Mouse (Mus musculus) heart, embryonic 13.5 days (tissue): ENCODE measurements around the gene AI854703. TPM values are rescaled to one million over a fixed set of nuclear protein-coding genes. Genes with fewer than 3 reads are reported as not detected.

Source experiments
- ATAC-seq: fragments of 200-750 bp; cut with Nextera tagmentation; 2 replicates; pipeline ENCODE4 v1.8.0; 2017; ENCODE audit warnings: moderate TSS enrichment; ENCODE audit not compliant: insufficient number of reproducible peaks, low FRiP score, low TSS enrichment; ENCODE audit errors: extremely low read depth
- H3K27ac ChIP-seq: fragments of 300-500 bp; sonication (generic); replicated peaks from 2 replicates; pipeline ENCODE4 v1.5.1; 2015; ENCODE audit warnings: moderate library complexity, mild to moderate bottlenecking, inconsistent platforms
- H3K27me3 ChIP-seq: fragments of 300-500 bp; sonication (generic); replicated peaks from 2 replicates; pipeline ENCODE4 v1.6.1; 2015; ENCODE audit warnings: mild to moderate bottlenecking, inconsistent platforms
- H3K36me3 ChIP-seq: fragments of 300-500 bp; sonication (generic); 2 replicates; pipeline ENCODE4 v1.6.1; 2015; ENCODE audit warnings: mild to moderate bottlenecking, inconsistent platforms
- H3K4me1 ChIP-seq: fragments of 300-500 bp; sonication (generic); 2 replicates; pipeline ENCODE4 v1.6.1; 2015; ENCODE audit warnings: inconsistent platforms
- H3K4me2 ChIP-seq: fragments of 300-500 bp; sonication (generic); 2 replicates; pipeline ENCODE4 v1.6.1; 2015; ENCODE audit warnings: inconsistent platforms, mild to moderate bottlenecking, moderate library complexity
- H3K4me3 ChIP-seq: fragments of 300-500 bp; sonication (generic); 2 replicates; pipeline ENCODE4 v1.5.1; 2015; ENCODE audit warnings: moderate library complexity, mild to moderate bottlenecking, inconsistent platforms
- H3K9ac ChIP-seq: fragments of 300-500 bp; sonication (generic); 2 replicates; pipeline ENCODE4 v1.6.1; 2015; ENCODE audit warnings: inconsistent platforms, mild to moderate bottlenecking, moderate library complexity
- H3K9me3 ChIP-seq: fragments of 300-500 bp; sonication (generic); 2 replicates; pipeline ENCODE4 v1.6.1; 2016; ENCODE audit warnings: inconsistent platforms
- WGBS: fragments of 180-500 bp; shearing (Covaris S2); methylation state at CpG from one replicate; pipeline ENCODE4 v1.1.7; 2015; ENCODE audit warnings: mixed read lengths; 5-methylcytosine and 5-hydroxymethylcytosine counted together
- polyA plus RNA-seq: library from polyadenylated mRNA; unstranded; fragments of >200 nt; fragmentation: Nextera tagmentation; extraction: Ambion mirVana; gene quantifications from 2 replicates; pipeline ENCODE4 v1.2.1, GENCODE M21; 2015

The AI854703 gene
- polyA plus RNA-seq, 1 experiment from 2014 or later: 1.2 TPM

DNA sequence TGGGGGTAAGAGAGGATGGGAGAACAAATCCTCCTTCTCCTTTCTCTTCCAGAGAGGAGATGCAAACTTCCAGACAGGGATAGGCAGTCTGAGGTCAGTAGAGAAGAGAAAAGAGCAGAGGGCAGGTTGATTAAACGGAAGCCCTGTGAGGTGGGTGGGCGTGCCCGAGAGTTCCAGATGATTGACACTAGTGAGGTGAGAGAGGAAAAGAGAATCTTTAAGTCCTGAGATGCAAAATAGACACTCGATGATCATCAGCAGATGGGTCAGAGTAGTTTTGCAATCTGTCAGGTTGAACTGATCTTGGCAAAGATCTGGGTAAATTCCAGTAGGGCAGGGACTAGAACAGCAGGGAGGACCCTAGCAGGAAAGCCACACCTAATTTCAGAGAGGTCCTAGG is 38.2 kb downstream of the AI854703 start:
- ATAC-seq: no peak
- no peaks in the 10 kb centered on the region for H3K27me3 ChIP-seq
- no peak overlapping the region for H3K4me2 ChIP-seq
- WGBS: 74% methylated on average over 4 of the region's 4 CpGs
- H3K9ac ChIP-seq: no peak overlapping the region
- no peak overlapping the region for H3K4me3 ChIP-seq
- no peaks in the 10 kb centered on the region for H3K9me3 ChIP-seq
- no peak overlapping the region for H3K27ac ChIP-seq
- H3K36me3 ChIP-seq: no peaks in the 10 kb centered on the region
- H3K4me1 ChIP-seq: no peaks in the 10 kb centered on the region

DNA sequence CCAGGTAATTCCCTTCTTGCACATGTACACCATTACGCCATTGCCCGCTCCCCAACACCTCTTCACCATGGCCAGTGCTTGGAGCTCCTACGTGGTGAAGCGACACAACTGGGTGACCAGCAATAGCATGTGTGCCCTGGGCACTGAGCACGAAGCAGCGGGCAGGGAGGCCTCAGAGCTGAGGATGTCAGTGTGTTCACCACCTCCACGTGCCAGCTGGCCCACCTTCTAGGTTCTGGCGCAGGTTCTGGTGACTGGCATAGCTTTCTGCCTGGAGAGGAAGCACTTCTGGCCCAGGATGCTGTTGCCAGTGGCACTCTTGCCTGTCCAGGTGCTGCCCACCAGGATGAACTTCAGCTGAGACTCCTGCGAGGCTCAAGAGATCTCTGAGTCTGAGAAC is 38.9 kb downstream of the AI854703 start:
- no peaks in the 10 kb centered on the region for H3K4me1 ChIP-seq
- H3K4me3 ChIP-seq: no peak overlapping the region
- 80% methylated on average over 9 of the region's 9 CpGs for WGBS
- no peak overlapping the region for H3K4me2 ChIP-seq
- no peaks in the 10 kb centered on the region for H3K36me3 ChIP-seq
- no peaks in the 10 kb centered on the region for H3K27me3 ChIP-seq
- no peak for ATAC-seq
- H3K9ac ChIP-seq: no peak overlapping the region
- no peak overlapping the region for H3K27ac ChIP-seq
- H3K9me3 ChIP-seq: no peaks in the 10 kb centered on the region

GRCm38 (mm10) chr6:48666159-48666586 is 39.6 kb downstream of the AI854703 start:
- Histone ChIP-seq H3K27ac (no peak overlapping the region), H3K9ac (no peak overlapping the region), H3K27me3 (no peaks in the 10 kb centered on the region), H3K4me2 (no peak overlapping the region), H3K9me3 (no peaks in the 10 kb centered on the region), H3K36me3 (no peaks in the 10 kb centered on the region), H3K4me3 (no peak overlapping the region), H3K4me1 (no peaks in the 10 kb centered on the region)
- 54% methylated on average over 7 of the region's 7 CpGs for WGBS
- ATAC-seq: no peak

DNA sequence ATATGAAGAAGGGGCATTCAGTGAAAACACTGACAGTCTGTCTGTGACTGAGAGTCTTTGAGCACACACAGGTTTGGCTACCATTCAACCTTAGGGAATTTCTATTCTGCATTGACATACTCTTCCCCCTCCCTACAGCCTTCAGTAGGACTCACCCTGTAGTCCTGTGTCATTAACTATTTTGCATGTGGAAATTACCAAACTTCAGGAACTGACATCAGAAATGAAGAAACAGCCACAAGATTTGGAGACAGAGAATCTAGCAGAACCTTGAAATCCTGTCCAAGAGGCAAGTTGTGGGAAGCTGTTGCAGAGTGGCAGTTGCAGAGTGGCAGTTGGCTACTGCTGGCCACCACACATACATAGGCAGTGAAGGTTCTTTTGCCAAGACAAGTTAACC is 41.5 kb downstream of the AI854703 start:
- Histone ChIP-seq H3K4me2 (no peak overlapping the region), H3K4me3 (no peak overlapping the region)

DNA sequence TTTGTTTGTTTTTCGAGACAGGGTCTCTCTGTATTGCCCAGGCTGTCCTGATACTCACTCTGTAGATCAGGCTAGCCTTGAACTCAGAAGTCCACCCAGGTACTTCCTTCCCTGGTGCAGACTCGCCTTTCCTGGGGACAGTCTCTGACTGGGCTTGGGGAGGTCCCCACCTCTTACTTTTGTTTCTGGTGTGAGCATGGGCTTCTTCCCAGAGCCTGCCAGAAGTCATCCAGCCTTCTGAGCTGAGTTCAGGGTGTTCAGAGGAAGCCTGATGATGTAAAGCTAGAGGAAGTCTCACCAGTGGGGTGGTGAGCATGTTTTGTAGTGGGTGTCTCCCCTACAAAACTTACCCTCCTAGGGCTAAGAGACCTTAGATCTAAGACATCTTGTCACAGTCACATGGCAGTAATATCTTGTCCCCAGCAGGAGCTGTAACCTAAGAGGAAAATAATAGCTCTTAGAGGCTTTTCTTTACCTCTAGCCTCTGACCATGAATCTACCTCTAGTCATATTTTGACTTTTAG is 42.9 kb downstream of the AI854703 start:
- Histone ChIP-seq H3K27ac (no peak overlapping the region), H3K27me3 (no peaks in the 10 kb centered on the region), H3K4me2 (no peak overlapping the region), H3K36me3 (no peaks in the 10 kb centered on the region), H3K9me3 (no peaks in the 10 kb centered on the region), H3K4me1 (no peaks in the 10 kb centered on the region), H3K9ac (no peak overlapping the region), H3K4me3 (no peak overlapping the region)
- whole genome bisulfite sequencing: 53% methylated on average over 2 of the region's 2 CpGs
- no peak for ATAC-seq

More for the DNA sequence above, 41.5 kb downstream of the AI854703 start:
- Histone ChIP-seq H3K27ac (no peak overlapping the region), H3K9ac (no peak overlapping the region), H3K4me1 (no peaks in the 10 kb centered on the region), H3K9me3 (no peaks in the 10 kb centered on the region), H3K36me3 (no peaks in the 10 kb centered on the region), H3K27me3 (no peaks in the 10 kb centered on the region)
- no peak for ATAC-seq

DNA sequence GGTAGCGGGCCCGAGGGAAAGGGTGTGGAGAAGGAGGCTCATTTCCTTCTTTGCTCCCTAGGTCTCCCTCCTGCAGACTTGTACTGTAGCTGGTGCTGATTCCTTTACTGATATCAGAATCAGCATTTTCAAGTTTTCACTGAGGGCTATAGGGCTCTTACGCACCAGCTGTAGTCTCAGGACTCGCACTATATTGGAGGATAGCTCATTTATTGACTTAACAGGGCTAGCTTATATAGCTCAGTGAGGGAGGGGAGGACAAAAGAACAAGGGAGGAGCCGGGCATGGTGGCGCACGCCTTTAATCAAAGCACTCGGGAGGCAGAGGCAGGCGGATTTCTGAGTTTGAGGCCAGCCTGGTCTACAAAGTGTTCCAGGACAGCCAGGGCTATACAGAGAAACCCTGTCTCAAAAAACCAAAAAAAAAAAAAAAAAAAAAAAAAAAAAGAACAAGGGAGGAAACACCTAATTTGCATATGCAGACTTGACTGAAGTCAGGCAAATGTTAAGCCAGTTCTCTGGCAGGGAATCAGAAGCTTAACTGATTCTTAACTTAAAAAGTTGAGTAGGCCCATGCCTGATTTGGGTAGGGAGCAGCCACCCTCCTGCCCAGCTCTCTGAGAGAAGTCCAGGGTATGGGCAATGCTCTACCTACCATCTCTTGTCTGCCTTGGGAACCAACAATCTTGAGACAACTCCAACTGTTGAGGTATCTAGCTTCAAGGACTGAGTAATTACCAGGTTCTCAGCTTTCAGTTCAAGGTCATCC is 47.9 kb downstream of the AI854703 start:
- H3K9me3 ChIP-seq: no peaks in the 10 kb centered on the region
- peaks cover 5% of the 10 kb centered on the region; the same call in 1 of the 2 replicates for H3K4me1 ChIP-seq
- no peak overlapping the region for H3K27ac ChIP-seq
- H3K27me3 ChIP-seq: no peaks in the 10 kb centered on the region
- WGBS: 93% methylated on average over 9 of the region's 9 CpGs
- no peak overlapping the region for H3K4me3 ChIP-seq
- H3K4me2 ChIP-seq: no peak overlapping the region
- ATAC-seq: no peak
- H3K9ac ChIP-seq: no peak overlapping the region
- H3K36me3 ChIP-seq: no peaks in the 10 kb centered on the region

DNA sequence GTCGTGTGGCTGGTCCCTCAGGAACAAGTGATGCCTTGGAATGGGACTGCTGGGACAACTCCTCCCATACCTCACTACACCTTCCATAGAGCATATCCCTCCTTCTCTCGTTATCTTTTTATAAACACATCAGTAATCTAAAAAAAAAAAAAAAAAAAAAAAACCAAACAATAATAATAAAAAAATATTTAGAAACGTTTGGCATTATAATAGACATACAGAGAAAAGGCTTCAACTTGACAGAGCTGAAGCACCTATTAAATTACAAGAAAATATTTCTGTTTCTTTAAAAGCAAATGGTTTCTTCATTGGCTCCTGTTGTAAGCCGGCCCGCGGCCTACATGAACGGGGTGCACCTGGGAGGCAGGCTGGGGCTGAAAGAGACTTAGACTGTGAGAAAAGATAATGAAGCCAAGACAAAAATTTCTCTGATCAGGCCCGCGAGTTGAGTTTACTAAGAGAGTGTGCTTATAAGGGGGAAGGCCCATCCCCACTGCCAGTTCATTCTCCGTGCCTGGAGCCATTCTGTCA is 48.9 kb downstream of the AI854703 start:
- ATAC-seq: no peak
- Histone ChIP-seq H3K4me2 (peak overlapping the region; percentile 66), H3K27ac (peak overlapping the region; percentile 56; the same call in 1 of the 2 replicates), H3K9ac (peak overlapping the region; percentile 72), H3K4me3 (peak overlapping the region; percentile 46), H3K4me1 (peaks cover 5% of the 10 kb centered on the region; the same call in 1 of the 2 replicates), H3K9me3 (no peaks in the 10 kb centered on the region), H3K36me3 (no peaks in the 10 kb centered on the region; the same call in 1 of the 2 replicates), H3K27me3 (no peaks in the 10 kb centered on the region)
- 42% methylated on average over 10 of the region's 10 CpGs for WGBS

- ATAC-seq: no peak
- Histone ChIP-seq H3K4me1 (peaks cover 5% of the 10 kb centered on the region; the same call in 1 of the 2 replicates), H3K4me3 (peak within 1 kb of the TSS; percentile 46), H3K36me3 (no peaks in the 10 kb centered on the region; the same call in 1 of the 2 replicates), H3K27me3 (no peaks in the 10 kb centered on the region), H3K4me2 (peak within 1 kb of the TSS; percentile 66), H3K9me3 (no peaks in the 10 kb centered on the region), H3K27ac (peak within 1 kb of the TSS; percentile 56), H3K9ac (peak within 1 kb of the TSS; percentile 72)
- 26% methylated on average over 13 of the region's 13 CpGs for WGBS
These were observed 49.6 kb downstream of the AI854703 start, which contains the start of gene Gimap9 for GRCm38 (mm10) chr6:48675931-48676859. TSS of gene Gimap9 (plus strand) at chr6:48676129.

- no peak overlapping the region for H3K27ac ChIP-seq
- peaks cover 5% of the 10 kb centered on the region; the same call in 1 of the 2 replicates for H3K4me1 ChIP-seq
- peak overlapping the region; percentile 66 for H3K4me2 ChIP-seq
- ATAC-seq: no peak
- 76% methylated on average over 5 of the region's 5 CpGs for WGBS
- H3K9ac ChIP-seq: peak overlapping the region; percentile 72
- H3K4me3 ChIP-seq: peak overlapping the region; percentile 46
- H3K27me3 ChIP-seq: no peaks in the 10 kb centered on the region
- H3K9me3 ChIP-seq: no peaks in the 10 kb centered on the region
- H3K36me3 ChIP-seq: no peaks in the 10 kb centered on the region; the same call in 1 of the 2 replicates
These were observed 50.4 kb downstream of the AI854703 start for GRCm38 (mm10) chr6:48676860-48677415.

DNA sequence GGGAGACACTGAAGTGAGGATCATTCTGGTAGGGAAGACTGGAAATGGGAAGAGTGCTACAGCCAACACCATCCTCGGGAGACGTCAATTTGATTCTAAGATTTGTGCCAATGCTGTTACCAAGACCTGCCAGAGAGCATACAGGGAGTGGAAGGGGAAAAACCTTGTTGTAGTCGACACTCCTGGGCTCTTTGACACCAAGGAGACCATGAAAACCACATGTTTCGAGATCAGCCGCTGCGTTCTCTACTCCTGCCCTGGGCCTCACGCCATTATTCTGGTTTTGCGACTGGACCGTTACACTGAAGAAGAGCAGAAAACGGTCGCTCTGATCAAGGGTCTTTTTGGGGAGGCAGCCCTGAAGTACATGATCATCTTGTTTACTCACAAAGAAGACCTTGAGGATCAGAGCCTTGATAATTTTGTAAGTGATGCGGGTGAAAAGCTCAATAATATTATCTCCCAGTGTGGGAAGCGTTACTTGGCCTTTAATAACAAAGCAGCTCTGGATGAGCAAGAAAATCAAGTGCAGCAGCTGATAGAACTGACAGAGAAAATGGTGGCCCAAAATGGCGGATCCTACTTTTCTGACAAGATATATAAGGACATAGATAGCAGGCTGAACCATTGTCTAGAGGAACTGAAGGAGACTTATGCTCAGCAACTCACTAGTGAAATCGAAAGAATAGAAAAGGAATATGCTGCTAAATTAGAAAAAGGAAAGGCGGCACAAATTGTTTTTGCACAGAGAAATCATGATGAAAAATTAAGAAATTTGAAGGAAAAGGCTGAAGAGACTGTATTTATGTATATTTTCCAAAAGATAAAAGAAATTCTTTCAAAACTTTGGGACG is 51.2 kb downstream of the AI854703 start:
- 86% methylated on average over 17 of the region's 17 CpGs for WGBS
- H3K36me3 ChIP-seq: no peaks in the 10 kb centered on the region; the same call in 1 of the 2 replicates
- 0 out of 2 replicates have a peak overlapping the region, but pooled peaks have one; percentile 66 for H3K4me2 ChIP-seq
- no peak overlapping the region for H3K4me3 ChIP-seq
- no peak for ATAC-seq
- no peak overlapping the region for H3K9ac ChIP-seq
- peaks cover 5% of the 10 kb centered on the region; the same call in 1 of the 2 replicates for H3K4me1 ChIP-seq
- H3K9me3 ChIP-seq: no peaks in the 10 kb centered on the region
- no peaks in the 10 kb centered on the region for H3K27me3 ChIP-seq
- no peak overlapping the region for H3K27ac ChIP-seq
